Mouse (Mus musculus) cerebellum, adult 2 months (tissue): ENCODE data around the gene Dnajc1.

Experiments
- CTCF ChIP-seq: fragments of 200-500 bp; IDR thresholded peaks from 2 replicates; pipeline ENCODE4 v1.5.1; 2011; ENCODE audit warnings: low read depth, mild to moderate bottlenecking, control low read depth, low read length, moderate library complexity, borderline replicate concordance; ENCODE audit not compliant: insufficient read depth
- POLR2A ChIP-seq: fragments of 200-500 bp; IDR thresholded peaks from 2 replicates; pipeline ENCODE4 v1.6.1; 2011; ENCODE audit warnings: low read length, control low read depth, borderline replicate concordance; ENCODE audit not compliant: insufficient read depth

GRCm38 (mm10) chr2:18300949-18301348 is 91.7 kb downstream of the Dnajc1 start:
- TF ChIP-seq CTCF (no peak), POLR2A (no peak)
